Mouse (Mus musculus) bone marrow macrophage, adult 2 months (primary cell): ENCODE measurements around the gene Abt1.

Experiments
- CTCF ChIP-seq: IDR thresholded peaks from 2 replicates; pipeline ENCODE4 v1.5.1; 2012; ENCODE audit warnings: low read depth, mild to moderate bottlenecking, low read length, moderate library complexity
- POLR2A ChIP-seq: IDR thresholded peaks from 2 replicates; pipeline ENCODE4 v1.6.1; 2012; ENCODE audit warnings: mild to moderate bottlenecking, low read depth, low read length, borderline replicate concordance

DNA sequence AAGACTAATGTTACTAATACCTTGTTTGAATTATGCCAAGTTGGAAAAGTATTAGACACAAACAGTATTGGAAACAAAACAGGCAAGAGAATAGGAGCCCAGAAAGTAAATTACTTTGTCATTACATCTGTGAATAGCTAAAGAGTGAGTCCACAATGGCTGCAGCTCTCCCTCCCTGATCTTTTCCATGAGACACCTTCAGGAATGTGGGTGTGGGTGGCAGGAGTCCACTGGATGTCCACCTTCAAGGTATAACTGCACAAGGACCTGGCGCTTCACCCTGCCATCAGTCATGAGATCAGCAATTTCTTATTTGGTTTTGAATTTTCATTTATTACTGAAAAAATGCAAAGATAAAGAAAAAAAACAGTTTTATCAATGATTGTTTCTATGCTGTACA, 42.6 kb upstream of the Abt1 start:
- TF ChIP-seq CTCF (no peak), POLR2A (no peak)
